Mouse (Mus musculus): ENCODE results near the gene Mymx.

DNA sequence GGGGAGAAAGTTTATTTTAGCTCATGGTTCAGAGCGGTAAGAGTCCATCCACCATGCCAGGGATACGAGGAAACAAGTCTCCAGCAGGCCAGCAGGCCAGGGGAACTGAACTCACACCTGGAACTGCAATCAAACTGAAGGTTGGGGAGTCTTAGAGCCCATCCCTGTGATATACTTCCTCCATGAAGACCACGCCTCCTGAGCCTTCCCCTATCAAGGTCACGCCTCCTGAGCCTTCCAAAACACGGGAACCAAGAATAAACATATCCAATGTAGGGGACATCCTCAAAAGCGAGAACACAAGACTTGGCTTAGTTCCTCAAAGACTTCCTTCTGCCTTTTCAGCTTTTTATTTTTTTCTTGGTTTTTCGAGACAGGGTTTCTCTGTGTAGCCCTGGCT lies 11.0 kb upstream of the Mymx start:
- no peak for TF ChIP-seq JUND (conservative IDR thresholded peaks at IDR 0.05; ENCODE audit: low read depth, low read length)
- no peak for TF ChIP-seq EP300 (IDR thresholded peaks at IDR 0.05; ENCODE audit: low read length)
- TF ChIP-seq USF1 (IDR thresholded peaks at IDR 0.05; ENCODE audit: low read depth, low read length): no peak
- no peak for TF ChIP-seq MEF2A (IDR thresholded peaks at IDR 0.05; ENCODE audit: borderline replicate concordance, low read depth, low read length)

All from CH12.LX (cell line).